Mouse (Mus musculus): ENCODE measurements at regions not wholly inside any gene's neighbourhood (a gene's known extent, or its start where the extent isn't known, plus 50 kb on each side); places are given as distances from the start of the nearest gene placed in this dataset.

DNA sequence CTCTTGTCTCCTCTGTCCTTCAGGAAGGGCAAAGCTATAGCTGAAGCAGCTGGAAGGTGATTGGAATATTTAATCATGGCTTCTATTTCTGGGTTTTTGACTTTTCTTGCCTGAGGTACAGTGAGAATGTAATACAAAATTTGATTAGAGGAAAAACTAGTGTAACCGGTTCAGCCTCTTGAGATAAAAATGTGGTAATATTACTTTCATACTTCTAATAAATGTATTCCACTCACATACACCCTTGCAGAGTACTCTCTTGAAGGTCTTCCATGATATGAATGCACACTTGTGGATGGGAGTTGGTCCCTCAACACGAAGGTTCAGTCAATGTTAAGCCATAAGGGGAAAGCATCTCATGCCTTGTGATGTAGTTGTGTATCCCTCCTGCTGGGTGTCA, 215.4 kb upstream of the Id2 start:
- 97% methylated on average over 2 of the region's 2 CpGs for WGBS
- no peaks in the 10 kb centered on the region for H3K4me1 ChIP-seq (ENCODE audit: control insufficient read depth, insufficient read depth, low read length)

GRCm38 (mm10) chr12:25311728-25312127, 214.8 kb upstream of the Id2 start:
- 92% methylated on average over 7 of the region's 7 CpGs for whole genome bisulfite sequencing
- H3K4me1 ChIP-seq (ENCODE audit: control insufficient read depth, insufficient read depth, low read length) = no peaks in the 10 kb centered on the region
- no peak for TF ChIP-seq CTCF (IDR thresholded peaks at IDR 0.05; ENCODE audit: insufficient read depth, low read depth, low read length)
- TF ChIP-seq POLR2A (IDR thresholded peaks at IDR 0.05; ENCODE audit: insufficient read depth, low read depth, low read length) = no peak
- no peak overlapping the region for H3K4me3 ChIP-seq (ENCODE audit: insufficient read depth, low read depth, low read length)
- H3K27ac ChIP-seq (ENCODE audit: insufficient read depth, low read depth, low read length) = no peak overlapping the region

More for the DNA sequence above, 215.4 kb upstream of the Id2 start:
- no peak for TF ChIP-seq POLR2A (IDR thresholded peaks at IDR 0.05; ENCODE audit: insufficient read depth, low read depth, low read length)
- no peak for TF ChIP-seq CTCF (IDR thresholded peaks at IDR 0.05; ENCODE audit: insufficient read depth, low read depth, low read length)
- Histone ChIP-seq H3K4me3 (ENCODE audit: insufficient read depth, low read depth, low read length) (no peak overlapping the region), H3K27ac (ENCODE audit: insufficient read depth, low read depth, low read length) (no peak overlapping the region)

- H3K4me1 ChIP-seq (ENCODE audit: control insufficient read depth, insufficient read depth, low read length) = no peaks in the 10 kb centered on the region
- TF ChIP-seq POLR2A (IDR thresholded peaks at IDR 0.05; ENCODE audit: insufficient read depth, low read depth, low read length) = no peak
- no peak for TF ChIP-seq CTCF (IDR thresholded peaks at IDR 0.05; ENCODE audit: insufficient read depth, low read depth, low read length)
- no peak overlapping the region for H3K27ac ChIP-seq (ENCODE audit: insufficient read depth, low read depth, low read length)
- no peak overlapping the region for H3K4me3 ChIP-seq (ENCODE audit: insufficient read depth, low read depth, low read length)
- WGBS = 74% methylated on average over 6 of the region's 6 CpGs
These were observed 213.5 kb upstream of the Id2 start for GRCm38 (mm10) chr12:25310293-25310946.

DNA sequence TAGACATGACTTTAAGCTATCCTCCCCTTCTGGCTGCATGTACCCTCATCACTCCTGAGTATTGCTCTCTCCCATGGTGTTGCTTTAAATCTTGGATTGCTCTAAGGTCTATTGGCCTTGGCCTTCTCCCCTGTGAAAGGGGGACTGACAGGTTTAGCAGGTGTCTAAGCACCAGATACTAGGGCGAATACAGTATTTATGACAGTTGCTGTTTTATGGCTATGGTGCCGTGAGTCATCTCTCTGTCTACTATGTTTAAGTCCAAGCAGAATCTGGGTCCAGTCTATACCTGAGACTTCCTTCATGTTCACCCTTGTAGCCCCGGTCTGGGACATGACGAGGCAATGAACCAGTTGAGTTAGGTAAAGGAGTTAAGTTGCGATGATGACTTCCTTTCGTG, 212.3 kb upstream of the Id2 start:
- Histone ChIP-seq H3K27ac (ENCODE audit: insufficient read depth, low read depth, low read length) (no peak overlapping the region), H3K4me3 (ENCODE audit: insufficient read depth, low read depth, low read length) (no peak overlapping the region), H3K4me1 (ENCODE audit: control insufficient read depth, insufficient read depth, low read length) (no peaks in the 10 kb centered on the region)
- 99% methylated on average over 6 of the region's 6 CpGs for WGBS
- no peak for TF ChIP-seq POLR2A (IDR thresholded peaks at IDR 0.05; ENCODE audit: insufficient read depth, low read depth, low read length)
- no peak for TF ChIP-seq CTCF (IDR thresholded peaks at IDR 0.05; ENCODE audit: insufficient read depth, low read depth, low read length)

DNA sequence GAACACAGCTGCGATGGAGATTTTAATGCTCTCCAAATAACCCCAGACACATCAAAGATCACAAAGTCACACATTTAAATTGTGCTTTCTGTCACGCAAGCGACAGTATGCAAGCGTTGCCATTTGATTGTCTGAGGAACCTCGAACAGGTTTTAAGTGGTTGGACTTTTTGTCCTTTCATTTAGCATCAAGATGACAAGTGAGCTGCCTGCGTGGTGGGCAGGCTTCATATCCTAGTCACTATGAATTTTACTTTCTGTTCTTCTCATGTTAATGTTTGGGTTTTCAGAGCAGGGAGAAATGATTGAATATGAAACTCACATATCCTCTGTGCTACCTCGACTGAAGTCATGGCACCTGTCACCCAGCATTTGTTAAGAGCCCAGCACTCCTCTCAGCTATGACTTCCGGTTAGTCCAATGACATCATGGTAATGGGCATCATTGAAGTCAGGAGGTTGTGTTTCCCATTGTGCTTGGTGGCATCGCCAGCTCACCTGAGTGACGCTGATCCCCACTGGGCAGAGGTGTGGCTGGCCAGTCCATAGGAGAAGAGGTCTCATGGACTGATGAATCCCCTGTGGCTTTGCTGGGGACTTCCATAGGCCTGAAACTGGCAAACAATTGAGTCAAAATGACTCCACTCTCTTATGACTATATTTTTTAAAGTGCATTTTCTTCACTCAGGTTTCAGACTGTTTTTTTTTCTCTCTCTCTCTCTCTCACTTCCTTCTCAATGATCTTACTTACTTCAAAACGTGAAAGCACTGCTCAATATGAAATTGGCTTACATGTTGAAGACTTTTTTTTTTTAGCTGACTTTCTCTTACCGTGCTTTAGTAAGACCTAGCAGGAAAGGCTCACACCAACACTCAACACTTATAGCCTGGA, 209.1 kb upstream of the Id2 start:
- Histone ChIP-seq H3K4me1 (ENCODE audit: control insufficient read depth, insufficient read depth, low read length) (0 out of 2 replicates have a peak, but pooled peaks cover 2% of the 10 kb centered on the region), H3K4me3 (ENCODE audit: insufficient read depth, low read depth, low read length) (no peak overlapping the region), H3K27ac (ENCODE audit: insufficient read depth, low read depth, low read length) (no peak overlapping the region)
- 94% methylated on average over 12 of the region's 12 CpGs for WGBS
- TF ChIP-seq POLR2A (IDR thresholded peaks at IDR 0.05; ENCODE audit: insufficient read depth, low read depth, low read length) = no peak
- TF ChIP-seq CTCF (IDR thresholded peaks at IDR 0.05; ENCODE audit: insufficient read depth, low read depth, low read length) = no peak

DNA sequence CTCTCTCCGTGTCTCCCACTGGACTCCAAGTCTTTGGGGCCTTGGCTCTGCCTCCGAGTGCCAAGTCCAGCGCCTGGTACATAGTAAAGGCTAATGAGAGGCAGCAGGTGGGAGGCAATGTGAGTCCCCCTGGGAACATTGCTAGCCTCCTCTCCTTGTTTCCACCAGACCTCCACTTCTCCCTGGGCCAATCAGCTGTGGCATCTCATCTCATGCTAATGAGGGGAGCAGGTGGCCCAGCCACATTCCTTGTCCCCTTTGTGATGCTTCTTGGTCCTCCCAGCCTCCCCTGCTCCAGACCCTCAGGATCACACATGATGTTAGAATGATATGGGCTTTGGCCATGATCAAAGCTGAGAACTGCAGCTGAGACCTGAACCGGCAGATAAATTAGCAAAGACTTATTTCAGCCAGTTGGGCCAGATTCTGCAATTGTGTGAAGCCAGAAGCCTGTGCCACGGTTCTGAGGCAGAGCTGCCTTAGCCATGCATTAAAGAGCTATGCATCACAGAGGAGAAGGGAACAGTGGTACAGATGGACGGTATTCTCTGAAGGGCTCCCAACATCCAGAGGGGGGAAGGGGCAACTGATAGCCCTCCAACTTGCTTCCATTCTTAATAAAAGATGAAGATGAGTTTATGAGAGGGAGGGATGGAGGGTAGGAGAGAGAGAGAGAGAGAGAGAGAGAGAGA, 208.0 kb upstream of the Id2 start:
- TF ChIP-seq POLR2A (IDR thresholded peaks at IDR 0.05; ENCODE audit: insufficient read depth, low read depth, low read length) (no peak), CTCF (IDR thresholded peaks at IDR 0.05; ENCODE audit: insufficient read depth, low read depth, low read length) (no peak)
- Histone ChIP-seq H3K27ac (ENCODE audit: insufficient read depth, low read depth, low read length) (no peak overlapping the region), H3K4me3 (ENCODE audit: insufficient read depth, low read depth, low read length) (no peak overlapping the region), H3K4me1 (ENCODE audit: control insufficient read depth, insufficient read depth, low read length) (0 out of 2 replicates have a peak, but pooled peaks cover 2% of the 10 kb centered on the region)
- 77% methylated on average over 6 of the region's 6 CpGs for WGBS

GRCm38 (mm10) chr12:25303500-25304050, 206.6 kb upstream of the Id2 start:
- Histone ChIP-seq H3K27ac (ENCODE audit: insufficient read depth, low read depth, low read length) (no peak overlapping the region), H3K4me3 (ENCODE audit: insufficient read depth, low read depth, low read length) (no peak overlapping the region), H3K4me1 (ENCODE audit: control insufficient read depth, insufficient read depth, low read length) (0 out of 2 replicates have a peak, but pooled peaks cover 2% of the 10 kb centered on the region)
- 48% methylated on average over 7 of the region's 7 CpGs for WGBS
- no peak for TF ChIP-seq POLR2A (IDR thresholded peaks at IDR 0.05; ENCODE audit: insufficient read depth, low read depth, low read length)
- no peak for TF ChIP-seq CTCF (IDR thresholded peaks at IDR 0.05; ENCODE audit: insufficient read depth, low read depth, low read length)

DNA sequence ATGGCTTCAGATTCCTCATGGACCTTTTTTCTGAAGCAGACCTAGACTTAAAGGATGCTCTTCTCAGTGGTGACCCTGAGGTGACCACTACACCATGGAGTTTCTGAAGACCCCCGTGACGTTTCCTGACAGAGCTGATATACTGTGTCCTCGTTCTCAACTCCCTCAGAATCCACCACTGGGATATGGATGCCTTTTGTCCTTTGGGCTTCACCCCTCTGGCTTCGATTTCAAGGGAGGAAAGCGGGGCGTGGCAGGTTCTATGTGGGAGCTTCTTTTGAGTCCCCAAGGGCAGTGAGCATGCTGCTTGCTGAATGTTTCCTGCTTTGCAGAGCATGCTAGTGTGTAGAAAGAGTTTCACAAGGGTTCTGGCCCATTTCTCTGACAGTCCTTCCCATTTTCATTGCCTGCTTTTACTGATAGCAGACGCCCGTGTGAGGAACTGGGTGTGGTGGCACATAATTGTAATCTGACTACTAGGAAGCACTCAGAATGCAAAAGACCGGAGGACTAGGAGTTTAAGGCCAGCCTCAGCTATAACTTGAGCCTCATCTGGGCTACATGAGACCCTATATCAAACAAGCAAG, 204.0 kb upstream of the Id2 start:
- WGBS = 94% methylated on average over 9 of the region's 9 CpGs
- TF ChIP-seq POLR2A (IDR thresholded peaks at IDR 0.05; ENCODE audit: insufficient read depth, low read depth, low read length) (no peak), CTCF (IDR thresholded peaks at IDR 0.05; ENCODE audit: insufficient read depth, low read depth, low read length) (no peak)
- Histone ChIP-seq H3K4me1 (ENCODE audit: control insufficient read depth, insufficient read depth, low read length) (0 out of 2 replicates have a peak, but pooled peaks cover 2% of the 10 kb centered on the region), H3K27ac (ENCODE audit: insufficient read depth, low read depth, low read length) (no peak overlapping the region), H3K4me3 (ENCODE audit: insufficient read depth, low read depth, low read length) (no peak overlapping the region)
